Mouse (Mus musculus) adrenal gland, adult 18-20 months (tissue): ENCODE results near the gene Gm340. TPM values are rescaled to one million over a fixed set of nuclear protein-coding genes. Genes with fewer than 3 reads are reported as not detected.

Experiments
- DNase-seq, 2 experiments: peaks; one replicate each; pipeline ENCODE4 v3.0.0; 2021 to 2022; ENCODE audit warnings: low spot score in 2 of 2
- long read RNA-seq, 2 experiments: library from polyadenylated mRNA; stranded (forward); transcript quantifications; one replicate each; pipeline ENCODE4 v2.0.0; 2021
- total RNA-seq, 2 experiments: library from RNA; stranded (reverse); gene quantifications; 1 replicate in 1 of 2; 2 replicates in 1 of 2; pipeline ENCODE4 v1.2.3; 2021

Gm340 gene
- 10 to 100 TPM; 12.6 to 12.9 TPM for total RNA-seq
- long read RNA-seq, experiment 1 = 0 reads
- long read RNA-seq, experiment 2, partial matches to known transcripts = 0 of 1 reads
- long read RNA-seq, experiment 2, other reads (novel, unspliced or antisense) = 1 of 1 reads

GRCm38 (mm10) chr19:41581706-41582420 lies at the start of gene Gm340:
Gene Gm340 (plus strand): TSS chr19:41582370.
- DNase-seq = no peak

GRCm38 (mm10) chr19:41534021-41534420 lies 48.1 kb upstream of the Gm340 start:
- DNase-seq = no peak

- no peak for DNase-seq
These were observed 25.2 kb upstream of the Gm340 start for GRCm38 (mm10) chr19:41556981-41557380.

GRCm38 (mm10) chr19:41557491-41557890 lies 24.7 kb upstream of the Gm340 start:
- no peak for DNase-seq

GRCm38 (mm10) chr19:41558891-41559486 lies 23.2 kb upstream of the Gm340 start:
- no peak for DNase-seq

GRCm38 (mm10) chr19:41560856-41561255 lies 21.3 kb upstream of the Gm340 start:
- DNase-seq = no peak

GRCm38 (mm10) chr19:41568791-41569190 lies 13.4 kb upstream of the Gm340 start:
- DNase-seq = no peak

GRCm38 (mm10) chr19:41573700-41574099 lies 8.5 kb upstream of the Gm340 start:
- no peak for DNase-seq

- DNase-seq = no peak
These were observed 4.6 kb upstream of the Gm340 start for GRCm38 (mm10) chr19:41577576-41577975.

GRCm38 (mm10) chr19:41579311-41579920 lies 2.8 kb upstream of the Gm340 start:
- peak in 1 of 2 experiments; percentile 49 for DNase-seq

DNA sequence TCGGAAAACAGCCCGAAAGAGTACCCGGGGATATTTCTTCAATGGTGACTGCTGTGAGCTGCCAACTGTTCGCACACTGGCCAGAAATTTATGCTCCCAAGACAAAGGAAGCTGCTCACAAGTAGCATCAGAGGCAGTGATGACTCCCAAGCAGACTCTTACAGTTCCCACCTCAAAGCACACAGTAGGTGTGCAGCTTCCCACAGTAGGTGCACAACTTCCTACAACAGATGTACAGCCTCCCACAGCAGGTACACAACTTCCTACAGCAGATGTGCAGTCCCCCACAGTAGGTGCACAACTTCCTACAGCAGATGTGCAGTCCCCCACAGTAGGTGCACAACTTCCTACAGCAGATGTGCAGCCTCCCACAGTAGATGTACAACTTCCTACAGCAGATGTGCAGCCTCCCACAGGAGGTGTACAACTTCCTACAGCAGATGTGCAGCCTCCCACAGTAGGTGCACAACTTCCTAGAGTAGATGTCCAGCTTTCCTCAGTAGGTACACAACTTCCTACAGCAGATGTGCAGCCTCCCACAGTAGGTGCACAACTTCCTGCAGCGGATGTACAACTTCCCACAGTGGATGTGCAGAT lies 846 bp downstream of the Gm340 start:
- DNase-seq = no peak

DNA sequence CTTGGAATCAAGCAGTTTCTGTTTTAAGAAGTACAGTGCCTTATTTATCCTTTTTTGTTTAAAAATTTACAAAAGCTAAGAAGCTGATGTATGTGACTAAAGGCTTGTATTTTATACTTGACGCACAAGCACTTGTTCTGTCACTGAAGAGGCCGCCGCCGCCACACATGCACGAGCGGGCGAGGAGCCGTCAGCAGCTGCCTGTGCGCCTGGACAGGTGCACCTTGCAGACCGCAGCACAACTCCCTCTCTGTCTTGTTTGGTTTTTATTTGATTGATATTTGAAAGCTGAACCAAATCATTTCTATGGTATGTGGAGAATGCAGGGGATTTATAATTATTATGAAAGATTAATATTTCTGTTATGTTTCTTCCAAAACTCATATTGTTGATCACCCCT lies 4.6 kb downstream of the Gm340 start:
- DNase-seq = no peak

GRCm38 (mm10) chr19:41587431-41588222 lies 5.5 kb downstream of the Gm340 start:
- no peak for DNase-seq

- DNase-seq = no peak
These were observed 6.9 kb downstream of the Gm340 start for GRCm38 (mm10) chr19:41589026-41589425.

GRCm38 (mm10) chr19:41589681-41590080 lies 7.5 kb downstream of the Gm340 start:
- no peak for DNase-seq

DNA sequence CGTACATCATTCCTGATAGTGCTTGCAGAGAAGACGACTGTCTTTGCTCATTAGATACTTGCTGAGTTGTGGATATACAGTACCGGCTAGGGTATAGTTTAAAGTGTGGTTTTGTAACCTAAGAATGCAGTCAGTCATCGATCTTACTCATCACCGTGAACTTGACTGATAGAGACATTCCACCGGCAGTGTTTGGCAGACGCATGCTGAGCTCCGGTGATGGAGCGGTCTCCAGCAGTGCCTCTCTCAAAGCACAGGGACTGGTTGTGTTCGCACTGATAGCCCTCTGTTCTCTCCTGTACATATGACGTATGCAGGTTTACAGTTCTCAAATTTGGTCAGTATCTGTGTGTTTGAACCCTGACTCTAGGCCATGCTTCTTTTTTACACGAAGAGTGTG lies 9.6 kb downstream of the Gm340 start:
- DNase-seq = no peak

- DNase-seq = peak; percentile 61 to 74
These were observed 15.2 kb downstream of the Gm340 start for GRCm38 (mm10) chr19:41597170-41597894.

GRCm38 (mm10) chr19:41600647-41601046 lies 18.5 kb downstream of the Gm340 start:
- no peak for DNase-seq

- no peak for DNase-seq
These were observed 24.2 kb downstream of the Gm340 start for GRCm38 (mm10) chr19:41606208-41606987.
